Mouse (Mus musculus): Measurements from ENCODE around the gene Cadps2. TPM values are rescaled to one million over a fixed set of nuclear protein-coding genes. Genes with fewer than 3 reads are reported as not detected.

The Cadps2 gene
- polyA plus RNA-seq, 1 experiment from 2014 or later: 12.4 TPM

- Histone ChIP-seq H3K27me3 (replicated peaks; ENCODE audit: control insufficient read depth, insufficient read depth, low read length) (no peaks in the 10 kb centered on the region; the same call in 1 of the 2 replicates), H3K4me3 (ENCODE audit: low read length) (peak overlapping the region; percentile 74), H3K36me3 (ENCODE audit: control insufficient read depth, insufficient read depth, low read length) (no peaks in the 10 kb centered on the region), H3K9me3 (ENCODE audit: control insufficient read depth, low read length) (no peaks in the 10 kb centered on the region), H3K4me1 (ENCODE audit: control insufficient read depth, insufficient read depth, low read depth, low read length) (no peaks in the 10 kb centered on the region), H3K27ac (ENCODE audit: low read depth, low read length) (no peak overlapping the region), H3K4me2 (ENCODE audit: low read length) (peak overlapping the region; percentile 89), H3K9ac (ENCODE audit: low read depth, low read length) (no peak overlapping the region)
- ATAC-seq: peak; percentile 57; the same call in 1 of the 2 replicates
- WGBS: under 1% methylated on average over 15 of the region's 15 CpGs
These were observed 780 bp upstream of the Cadps2 start for GRCm38 (mm10) chr6:23840001-23840400.

GRCm38 (mm10) chr6:23838401-23839008 lies 716 bp downstream of the Cadps2 start:
- Histone ChIP-seq H3K9ac (ENCODE audit: low read depth, low read length) (peak overlapping the region; percentile 74), H3K4me1 (ENCODE audit: control insufficient read depth, insufficient read depth, low read depth, low read length) (no peaks in the 10 kb centered on the region), H3K27ac (ENCODE audit: low read depth, low read length) (no peak overlapping the region), H3K4me3 (ENCODE audit: low read length) (peak overlapping the region; percentile 74), H3K27me3 (replicated peaks; ENCODE audit: control insufficient read depth, insufficient read depth, low read length) (no peaks in the 10 kb centered on the region; the same call in 1 of the 2 replicates), H3K9me3 (ENCODE audit: control insufficient read depth, low read length) (no peaks in the 10 kb centered on the region), H3K36me3 (ENCODE audit: control insufficient read depth, insufficient read depth, low read length) (no peaks in the 10 kb centered on the region), H3K4me2 (ENCODE audit: low read length) (peak overlapping the region; percentile 89)
- ATAC-seq: peak; percentile 55
- 1% methylated on average over 31 of the region's 35 CpGs for WGBS

- Histone ChIP-seq H3K4me1 (ENCODE audit: control insufficient read depth, insufficient read depth, low read depth, low read length) (no peaks in the 10 kb centered on the region), H3K27ac (ENCODE audit: low read depth, low read length) (no peak overlapping the region), H3K9ac (ENCODE audit: low read depth, low read length) (no peak overlapping the region), H3K9me3 (ENCODE audit: control insufficient read depth, low read length) (no peaks in the 10 kb centered on the region), H3K36me3 (ENCODE audit: control insufficient read depth, insufficient read depth, low read length) (no peaks in the 10 kb centered on the region), H3K4me2 (ENCODE audit: low read length) (peak overlapping the region; percentile 89), H3K27me3 (replicated peaks; ENCODE audit: control insufficient read depth, insufficient read depth, low read length) (no peaks in the 10 kb centered on the region; the same call in 1 of the 2 replicates), H3K4me3 (ENCODE audit: low read length) (peak overlapping the region; percentile 74)
- 95% methylated on average over 7 of the region's 7 CpGs for WGBS
- no peak for ATAC-seq
These were observed 1.6 kb downstream of the Cadps2 start for GRCm38 (mm10) chr6:23837631-23838030.

- no peaks in the 10 kb centered on the region for H3K4me1 ChIP-seq (ENCODE audit: control insufficient read depth, insufficient read depth, low read depth, low read length)
- no peak overlapping the region for H3K27ac ChIP-seq (ENCODE audit: low read depth, low read length)
- 83% methylated on average over 5 of the region's 5 CpGs for WGBS
- H3K4me3 ChIP-seq (ENCODE audit: low read length): peak overlapping the region; percentile 21
- no peak for ATAC-seq
- peak overlapping the region; percentile 89 for H3K4me2 ChIP-seq (ENCODE audit: low read length)
- no peaks in the 10 kb centered on the region for H3K36me3 ChIP-seq (ENCODE audit: control insufficient read depth, insufficient read depth, low read length)
- no peaks in the 10 kb centered on the region; the same call in 1 of the 2 replicates for H3K27me3 ChIP-seq (replicated peaks; ENCODE audit: control insufficient read depth, insufficient read depth, low read length)
- no peaks in the 10 kb centered on the region for H3K9me3 ChIP-seq (ENCODE audit: control insufficient read depth, low read length)
- H3K9ac ChIP-seq (ENCODE audit: low read depth, low read length): no peak overlapping the region
These were observed 2.1 kb downstream of the Cadps2 start for GRCm38 (mm10) chr6:23837127-23837526.

GRCm38 (mm10) chr6:23836694-23837093 lies 2.5 kb downstream of the Cadps2 start:
- Histone ChIP-seq H3K27me3 (replicated peaks; ENCODE audit: control insufficient read depth, insufficient read depth, low read length) (no peaks in the 10 kb centered on the region; the same call in 1 of the 2 replicates), H3K4me3 (ENCODE audit: low read length) (no peak overlapping the region; the same call in none of the 2 replicates), H3K27ac (ENCODE audit: low read depth, low read length) (no peak overlapping the region), H3K4me1 (ENCODE audit: control insufficient read depth, insufficient read depth, low read depth, low read length) (no peaks in the 10 kb centered on the region), H3K9ac (ENCODE audit: low read depth, low read length) (no peak overlapping the region), H3K36me3 (ENCODE audit: control insufficient read depth, insufficient read depth, low read length) (no peaks in the 10 kb centered on the region), H3K4me2 (ENCODE audit: low read length) (peak overlapping the region; percentile 89), H3K9me3 (ENCODE audit: control insufficient read depth, low read length) (no peaks in the 10 kb centered on the region)
- ATAC-seq: no peak
- 52% methylated on average over 2 of the region's 2 CpGs for WGBS

GRCm38 (mm10) chr6:23835552-23835951 lies 3.7 kb downstream of the Cadps2 start:
- ATAC-seq: no peak
- H3K27me3 ChIP-seq (replicated peaks; ENCODE audit: control insufficient read depth, insufficient read depth, low read length): no peaks in the 10 kb centered on the region; the same call in 1 of the 2 replicates
- 88% methylated on average over 4 of the region's 4 CpGs for WGBS
- no peak overlapping the region for H3K4me3 ChIP-seq (ENCODE audit: low read length)
- no peaks in the 10 kb centered on the region for H3K36me3 ChIP-seq (ENCODE audit: control insufficient read depth, insufficient read depth, low read length)
- no peak overlapping the region for H3K4me2 ChIP-seq (ENCODE audit: low read length)
- no peak overlapping the region for H3K27ac ChIP-seq (ENCODE audit: low read depth, low read length)
- no peaks in the 10 kb centered on the region for H3K9me3 ChIP-seq (ENCODE audit: control insufficient read depth, low read length)
- H3K4me1 ChIP-seq (ENCODE audit: control insufficient read depth, insufficient read depth, low read depth, low read length): no peaks in the 10 kb centered on the region
- no peak overlapping the region for H3K9ac ChIP-seq (ENCODE audit: low read depth, low read length)

GRCm38 (mm10) chr6:23830741-23831140 lies 8.5 kb downstream of the Cadps2 start:
- no peak overlapping the region for H3K27ac ChIP-seq (ENCODE audit: low read depth, low read length)
- no peaks in the 10 kb centered on the region for H3K9me3 ChIP-seq (ENCODE audit: control insufficient read depth, low read length)
- no peak overlapping the region for H3K4me3 ChIP-seq (ENCODE audit: low read length)
- no peaks in the 10 kb centered on the region for H3K36me3 ChIP-seq (ENCODE audit: control insufficient read depth, insufficient read depth, low read length)
- ATAC-seq: no peak
- no peaks in the 10 kb centered on the region for H3K4me1 ChIP-seq (ENCODE audit: control insufficient read depth, insufficient read depth, low read depth, low read length)
- 47% methylated on average over 3 of the region's 3 CpGs for WGBS
- H3K27me3 ChIP-seq (replicated peaks; ENCODE audit: control insufficient read depth, insufficient read depth, low read length): no peaks in the 10 kb centered on the region
- H3K9ac ChIP-seq (ENCODE audit: low read depth, low read length): no peak overlapping the region
- H3K4me2 ChIP-seq (ENCODE audit: low read length): no peak overlapping the region

- Histone ChIP-seq H3K9ac (ENCODE audit: low read depth, low read length) (no peak overlapping the region), H3K4me2 (ENCODE audit: low read length) (no peak overlapping the region), H3K27me3 (replicated peaks; ENCODE audit: control insufficient read depth, insufficient read depth, low read length) (no peaks in the 10 kb centered on the region), H3K4me3 (ENCODE audit: low read length) (no peak overlapping the region), H3K9me3 (ENCODE audit: control insufficient read depth, low read length) (no peaks in the 10 kb centered on the region), H3K36me3 (ENCODE audit: control insufficient read depth, insufficient read depth, low read length) (no peaks in the 10 kb centered on the region), H3K27ac (ENCODE audit: low read depth, low read length) (no peak overlapping the region), H3K4me1 (ENCODE audit: control insufficient read depth, insufficient read depth, low read depth, low read length) (no peaks in the 10 kb centered on the region)
- WGBS: 89% methylated on average over 2 of the region's 2 CpGs
- ATAC-seq: no peak
These were observed 9.9 kb downstream of the Cadps2 start for GRCm38 (mm10) chr6:23829338-23829737.

- 88% methylated on average over 5 of the region's 5 CpGs for WGBS
- no peak for ATAC-seq
These were observed 17.4 kb downstream of the Cadps2 start for GRCm38 (mm10) chr6:23821819-23822218.

More at GRCm38 (mm10) chr6:23821819-23822218, 17.4 kb downstream of the Cadps2 start:
- Histone ChIP-seq H3K4me2 (ENCODE audit: low read length) (no peak overlapping the region), H3K9me3 (ENCODE audit: control insufficient read depth, low read length) (no peaks in the 10 kb centered on the region), H3K27me3 (replicated peaks; ENCODE audit: control insufficient read depth, insufficient read depth, low read length) (no peaks in the 10 kb centered on the region), H3K9ac (ENCODE audit: low read depth, low read length) (no peak overlapping the region), H3K4me1 (ENCODE audit: control insufficient read depth, insufficient read depth, low read depth, low read length) (no peaks in the 10 kb centered on the region), H3K36me3 (ENCODE audit: control insufficient read depth, insufficient read depth, low read length) (no peaks in the 10 kb centered on the region), H3K27ac (ENCODE audit: low read depth, low read length) (no peak overlapping the region), H3K4me3 (ENCODE audit: low read length) (no peak overlapping the region)

Measured in hindbrain, embryonic 16.5 days (tissue).